Mouse (Mus musculus) kidney, postnatal 4 days (tissue): ENCODE measurements around the gene Nme7.

Experiments
- DNase-seq, 2 experiments: peaks; one replicate each; pipeline ENCODE4 v3.0.0; 2021; ENCODE audit warnings: mixed read lengths in 2 of 2

Nme7 gene

DNA sequence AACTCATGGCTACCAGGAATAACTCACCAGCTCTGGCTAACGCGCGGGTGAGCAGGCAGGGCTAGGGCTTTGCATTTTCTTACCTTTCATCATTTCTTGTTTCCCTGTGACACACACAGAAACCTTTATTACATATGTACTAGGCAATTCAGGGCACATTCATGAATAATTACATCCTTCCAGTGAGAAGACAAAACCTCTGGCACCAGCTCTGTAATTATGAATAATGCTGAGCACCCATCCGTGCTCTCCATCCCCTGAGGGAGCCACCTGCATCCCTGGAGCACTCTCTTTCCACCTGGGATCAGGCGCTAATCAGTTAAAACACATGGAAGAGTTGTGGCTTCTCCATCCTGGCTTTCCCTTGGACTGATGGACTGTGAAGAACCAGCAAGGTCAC lies at the start of gene Nme7:
Nme7 (plus strand) TSS at position 301 of the 400 bp plus-strand sequence.
- DNase-seq: no peak

GRCm38 (mm10) chr1:164254836-164255235 lies 49.1 kb upstream of the Nme7 start:
- DNase-seq: no peak

GRCm38 (mm10) chr1:164260171-164261028 lies 43.5 kb upstream of the Nme7 start:
- peak; percentile 12 to 20 for DNase-seq

- DNase-seq: no peak
Measured at GRCm38 (mm10) chr1:164261553-164261952, 42.4 kb upstream of the Nme7 start.

GRCm38 (mm10) chr1:164270941-164271340 lies 33.0 kb upstream of the Nme7 start:
- no peak for DNase-seq

DNA sequence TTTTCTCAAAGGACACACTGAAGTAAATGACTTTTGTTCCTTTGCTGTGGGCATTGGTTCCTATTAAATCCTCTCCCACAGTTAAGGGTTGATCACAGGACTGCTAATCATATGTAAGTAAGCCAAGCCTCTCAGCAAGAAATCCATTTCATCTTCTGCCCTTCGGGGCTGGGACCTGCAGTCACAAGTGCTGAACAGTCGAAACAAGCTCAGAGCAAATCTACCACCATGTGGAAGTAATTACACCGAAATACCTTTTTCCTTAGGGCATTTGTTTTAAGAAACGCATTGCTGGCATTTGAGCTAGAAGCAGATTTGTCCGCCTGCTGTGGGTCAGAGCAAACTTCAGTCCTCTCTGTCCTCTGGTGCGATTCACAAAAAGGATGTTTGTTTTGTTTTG lies 30.3 kb upstream of the Nme7 start:
- DNase-seq: no peak

DNA sequence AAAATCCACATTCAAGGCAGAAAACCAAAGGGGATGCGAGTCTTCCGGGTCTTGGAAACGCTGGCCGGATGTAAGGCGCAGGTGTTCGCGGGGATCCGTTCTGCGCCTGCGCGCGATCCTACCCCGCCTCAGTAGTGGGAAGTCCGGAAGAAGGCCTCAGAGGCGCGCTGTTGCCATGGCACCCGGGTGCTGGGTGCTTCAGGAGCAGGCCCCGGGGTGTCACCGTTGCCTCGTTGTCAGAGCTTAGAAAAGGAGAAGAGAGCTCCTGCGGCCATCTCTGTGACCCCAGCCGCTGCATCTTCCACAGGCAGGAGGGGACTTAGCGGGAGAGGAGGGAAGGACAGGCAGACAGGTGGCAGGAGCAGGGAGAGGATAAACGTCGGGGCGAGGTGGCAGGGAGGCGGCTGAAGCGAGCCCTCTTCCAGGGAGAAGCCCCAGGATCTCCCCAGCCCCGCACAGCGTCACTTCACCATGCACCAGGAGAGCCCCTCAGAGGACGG lies 28.4 kb upstream of the Nme7 start, which contains the start of gene Ccdc181:
Ccdc181 (plus strand) TSS at position 131 of the 500 bp plus-strand sequence.
- DNase-seq: peak; percentile 92 to 95

DNA sequence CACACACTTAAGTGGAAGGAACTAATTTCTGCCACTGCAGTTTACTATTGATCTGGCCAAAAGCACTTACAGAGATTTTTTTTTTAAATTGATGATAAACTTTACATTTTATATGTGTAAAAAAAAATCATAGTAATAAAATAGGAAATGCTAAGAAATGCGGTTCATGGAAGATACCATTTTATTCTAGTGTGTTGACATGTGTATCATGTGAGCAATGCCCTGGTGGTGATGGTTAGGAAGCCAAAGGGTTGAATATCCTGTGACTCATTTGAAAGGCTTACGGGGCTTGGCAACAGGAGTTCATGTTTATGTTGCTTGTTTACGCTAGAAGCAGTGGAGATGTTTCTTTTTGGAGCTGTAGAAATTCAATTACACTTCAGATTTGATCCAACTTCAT lies 27.4 kb upstream of the Nme7 start:
- DNase-seq: no peak

DNA sequence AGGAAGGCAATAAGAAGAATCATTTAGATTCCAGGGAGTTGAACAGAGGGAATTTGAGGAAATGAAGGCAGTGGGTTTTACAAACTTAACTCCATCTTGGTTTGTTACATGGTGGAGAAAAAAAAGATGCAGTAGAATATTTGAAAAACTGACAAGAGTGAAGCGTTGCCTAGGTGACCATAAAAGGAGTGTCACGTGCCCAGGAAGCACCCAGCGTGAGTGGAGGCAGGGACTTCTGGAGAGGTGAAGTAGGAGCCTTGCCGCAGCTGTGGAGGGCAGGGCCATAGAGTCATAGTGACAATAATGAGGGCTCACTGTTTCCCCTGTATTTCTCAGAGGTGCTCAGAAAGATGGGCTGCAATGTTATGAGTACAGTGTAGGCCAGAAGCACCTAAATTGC lies 24.6 kb upstream of the Nme7 start:
- DNase-seq: no peak

GRCm38 (mm10) chr1:164284007-164284406 lies 19.9 kb upstream of the Nme7 start:
- DNase-seq: no peak

GRCm38 (mm10) chr1:164287406-164287805 lies 16.5 kb upstream of the Nme7 start:
- peak; percentile 43 to 58 for DNase-seq

- DNase-seq: no peak
Measured at GRCm38 (mm10) chr1:164292040-164292439, 11.9 kb upstream of the Nme7 start.

DNA sequence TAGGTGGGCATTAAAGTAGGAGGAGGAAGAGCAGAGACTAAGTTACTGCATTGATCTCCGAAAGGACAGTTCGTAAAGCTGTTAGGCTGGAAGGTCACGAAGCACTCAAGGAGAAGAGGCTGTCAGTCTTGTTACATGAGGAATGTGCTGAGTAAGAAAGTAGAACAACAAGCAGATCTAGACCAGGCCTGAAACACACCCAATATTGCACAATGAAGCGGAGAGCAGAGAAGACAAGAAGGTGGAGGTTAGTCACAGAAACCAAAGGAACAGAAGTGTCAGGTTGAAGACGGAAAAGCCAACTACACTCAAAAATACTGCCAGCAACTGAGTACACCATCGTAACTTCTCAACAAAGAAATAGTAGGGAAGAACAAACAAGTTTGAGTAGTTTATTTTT lies 9.8 kb upstream of the Nme7 start:
- no peak for DNase-seq

DNA sequence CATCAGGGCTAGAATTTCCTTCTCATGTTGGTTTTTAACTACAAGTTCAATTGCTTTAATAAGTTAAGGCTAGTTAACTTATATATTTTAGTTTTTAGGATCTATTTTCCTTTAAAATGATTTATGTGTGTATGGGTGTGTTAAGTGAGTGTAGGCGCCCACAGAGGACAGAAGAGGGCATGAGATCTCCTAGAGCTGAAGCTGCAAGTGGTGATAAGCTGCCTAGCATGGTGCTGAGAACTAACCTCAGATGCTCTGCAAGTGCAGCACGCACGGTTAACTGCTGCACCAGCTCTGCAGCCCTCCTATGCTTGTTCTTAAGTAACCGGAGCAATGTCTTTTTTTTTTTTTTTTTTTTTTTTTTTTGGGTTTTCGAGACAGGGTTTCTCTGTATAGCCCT lies 7.4 kb upstream of the Nme7 start:
- DNase-seq: no peak

GRCm38 (mm10) chr1:164301949-164302348 lies 2.0 kb upstream of the Nme7 start:
- no peak for DNase-seq

DNA sequence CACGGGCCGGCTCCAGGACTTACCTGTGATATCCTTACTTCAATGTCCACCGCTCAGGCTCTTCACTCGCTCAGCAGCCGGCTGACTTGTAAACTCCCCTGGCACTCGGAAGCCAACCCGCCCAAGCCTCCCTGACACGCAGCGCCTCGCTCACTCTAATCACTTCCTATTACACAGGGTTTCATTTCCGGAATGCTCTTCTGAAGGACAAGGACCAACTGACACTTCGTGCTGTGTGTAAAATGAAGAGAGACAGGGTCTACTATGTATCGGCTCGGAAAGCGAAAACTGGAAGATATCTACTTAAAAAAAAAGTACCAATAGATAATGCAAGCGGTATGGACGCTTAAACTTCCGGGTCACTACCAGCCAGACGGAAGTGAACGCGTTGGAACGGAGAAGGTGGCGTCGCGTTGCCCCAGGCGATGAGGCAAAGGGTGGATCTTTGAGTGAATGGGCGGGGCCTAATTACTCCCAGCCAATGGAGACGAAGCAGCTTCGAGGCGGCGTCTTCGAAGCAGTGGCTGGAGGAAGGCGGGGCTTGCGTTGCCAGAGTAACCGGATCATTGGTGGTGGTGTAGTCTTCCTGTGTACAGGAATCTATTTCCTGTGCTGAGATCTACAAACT lies 3.3 kb downstream of the Nme7 start, which contains the start of gene Blzf1:
Blzf1 (minus strand) TSS at position 366 of the 628 bp plus-strand sequence.
- DNase-seq: peak; percentile 99 to 100

DNA sequence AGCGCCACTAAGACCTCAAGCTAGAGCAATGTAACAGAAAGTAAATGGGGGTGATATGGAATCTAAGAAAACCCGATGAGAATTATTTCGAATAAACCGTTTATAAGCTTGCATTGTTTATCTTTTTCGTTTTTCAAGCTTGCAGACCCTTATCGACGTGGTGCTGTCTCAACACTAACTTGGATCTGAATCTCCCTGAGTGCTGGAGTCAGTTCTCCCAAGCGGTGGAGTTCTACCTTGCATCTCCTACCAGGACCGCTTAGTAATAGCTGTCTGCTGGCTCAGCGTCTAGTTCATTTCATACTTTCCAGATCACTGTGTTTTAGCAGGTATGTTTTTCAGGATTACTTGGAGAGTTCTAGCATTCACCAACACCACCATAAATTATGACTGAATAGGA lies 4.0 kb downstream of the Nme7 start:
- DNase-seq: no peak

- DNase-seq: no peak
Measured at GRCm38 (mm10) chr1:164314085-164314484, 10.2 kb downstream of the Nme7 start.

- DNase-seq: peak; percentile 65 to 71
Measured at GRCm38 (mm10) chr1:164315266-164315665, 11.3 kb downstream of the Nme7 start.

GRCm38 (mm10) chr1:164316697-164317096 lies 12.8 kb downstream of the Nme7 start:
- DNase-seq: peak; percentile 82 to 83

- DNase-seq: no peak
Measured at GRCm38 (mm10) chr1:164317261-164317660, 13.3 kb downstream of the Nme7 start.

DNA sequence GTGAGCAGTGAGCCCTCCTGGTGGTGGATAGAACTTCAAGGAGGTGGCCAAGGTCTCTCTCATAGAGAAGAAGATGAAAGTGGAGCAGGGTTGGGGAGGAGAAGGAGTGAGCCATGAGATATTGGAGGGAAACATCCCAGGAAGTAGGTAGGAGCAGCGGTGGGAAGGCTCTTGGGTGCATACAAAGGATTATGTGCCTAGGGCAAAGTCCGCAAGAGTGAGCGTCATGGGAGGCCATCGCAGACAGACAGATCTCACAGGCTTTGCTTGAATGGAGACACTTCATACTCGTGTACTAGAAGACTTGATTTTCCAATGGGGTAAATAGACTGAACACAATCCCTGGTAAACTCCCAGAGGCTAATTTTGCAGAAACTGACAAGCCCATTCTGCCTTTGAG lies 14.6 kb downstream of the Nme7 start:
- no peak for DNase-seq

- no peak for DNase-seq
Measured at GRCm38 (mm10) chr1:164319542-164320140, 15.7 kb downstream of the Nme7 start.
